Mouse (Mus musculus): ENCODE data around the gene Etfa. TPM values are rescaled to one million over a fixed set of nuclear protein-coding genes. Genes with fewer than 3 reads are reported as not detected.

Etfa gene
- polyA plus RNA-seq, 1 experiment from 2014 or later: 353 TPM

- Histone ChIP-seq H3K9ac (ENCODE audit: low read depth, low read length) (peak overlapping the region; percentile 10; the same call in 1 of the 2 replicates), H3K9me3 (ENCODE audit: control insufficient read depth, low read length) (no peaks in the 10 kb centered on the region), H3K4me2 (ENCODE audit: low read depth, low read length) (no peak overlapping the region), H3K27ac (ENCODE audit: low read length) (no peak overlapping the region), H3K4me3 (ENCODE audit: low read length) (no peak overlapping the region), H3K36me3 (ENCODE audit: control insufficient read depth, insufficient read depth, low read length) (no peaks in the 10 kb centered on the region), H3K4me1 (ENCODE audit: control insufficient read depth, insufficient read depth, low read length) (peaks cover 9% of the 10 kb centered on the region), H3K27me3 (replicated peaks; ENCODE audit: control insufficient read depth, insufficient read depth, low read length) (no peaks in the 10 kb centered on the region)
- WGBS: 91% methylated on average over 5 of the region's 5 CpGs
- ATAC-seq: no peak
These were observed 78.2 kb downstream of the Etfa start for GRCm38 (mm10) chr9:55433875-55434274.

DNA sequence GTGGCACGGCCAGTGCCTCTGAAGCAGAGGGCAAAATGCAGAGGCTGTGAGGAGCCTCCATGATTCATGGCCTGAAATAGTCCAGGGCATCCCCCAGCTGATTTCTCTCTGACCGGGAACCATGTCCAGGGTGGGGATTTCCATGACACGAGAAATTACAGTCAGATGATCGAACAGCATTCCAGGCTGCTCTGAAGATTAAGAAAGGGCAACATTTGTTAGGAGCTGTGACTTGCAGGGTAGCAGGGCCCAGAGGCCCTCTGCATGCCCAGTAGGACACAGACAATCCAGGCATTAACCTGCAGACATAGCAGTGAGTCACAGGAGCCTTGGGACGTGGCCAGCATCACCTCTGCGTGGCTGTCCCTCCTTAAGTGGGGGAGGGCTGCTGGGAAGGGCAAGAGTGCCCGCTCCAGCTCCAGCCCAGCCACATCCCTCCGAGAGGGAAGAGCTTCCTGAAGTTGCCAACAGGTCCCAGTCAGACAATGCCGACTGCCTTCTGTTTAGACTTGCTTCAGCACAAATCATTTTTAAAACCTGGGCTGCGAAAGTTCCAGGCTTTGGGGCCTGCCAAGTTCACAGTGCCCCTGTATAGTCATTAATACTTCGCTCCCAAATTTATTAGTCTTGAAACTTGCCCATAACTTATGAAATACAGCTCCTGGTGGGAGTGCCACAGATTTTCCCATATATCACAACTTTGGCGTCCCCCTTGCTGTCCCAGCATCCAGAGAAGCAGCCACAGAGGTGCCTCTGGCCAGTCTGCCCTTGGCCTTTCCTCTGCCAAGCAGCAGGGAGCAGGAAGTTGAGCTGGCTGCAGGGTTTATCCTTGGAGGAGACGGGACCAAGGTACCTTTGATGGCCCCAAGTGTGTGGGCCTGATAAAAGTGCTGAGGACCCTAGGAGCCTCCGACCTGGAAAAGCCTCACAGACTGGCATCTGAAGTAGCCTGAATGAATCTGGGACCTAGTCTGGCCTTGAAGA lies 79.4 kb downstream of the Etfa start:
- ATAC-seq: no peak
- peaks cover 9% of the 10 kb centered on the region for H3K4me1 ChIP-seq (ENCODE audit: control insufficient read depth, insufficient read depth, low read length)
- H3K4me2 ChIP-seq (ENCODE audit: low read depth, low read length): no peak overlapping the region
- no peaks in the 10 kb centered on the region for H3K9me3 ChIP-seq (ENCODE audit: control insufficient read depth, low read length)
- no peak overlapping the region for H3K9ac ChIP-seq (ENCODE audit: low read depth, low read length)
- H3K27me3 ChIP-seq (replicated peaks; ENCODE audit: control insufficient read depth, insufficient read depth, low read length): no peaks in the 10 kb centered on the region
- 65% methylated on average over 14 of the region's 14 CpGs for WGBS
- H3K36me3 ChIP-seq (ENCODE audit: control insufficient read depth, insufficient read depth, low read length): no peaks in the 10 kb centered on the region
- H3K27ac ChIP-seq (ENCODE audit: low read length): no peak overlapping the region
- no peak overlapping the region for H3K4me3 ChIP-seq (ENCODE audit: low read length)

- Histone ChIP-seq H3K9me3 (ENCODE audit: control insufficient read depth, low read length) (no peaks in the 10 kb centered on the region), H3K9ac (ENCODE audit: low read depth, low read length) (peak overlapping the region; percentile 50), H3K4me2 (ENCODE audit: low read depth, low read length) (peak overlapping the region; percentile 53), H3K27me3 (replicated peaks; ENCODE audit: control insufficient read depth, insufficient read depth, low read length) (no peaks in the 10 kb centered on the region), H3K36me3 (ENCODE audit: control insufficient read depth, insufficient read depth, low read length) (no peaks in the 10 kb centered on the region), H3K4me1 (ENCODE audit: control insufficient read depth, insufficient read depth, low read length) (peaks cover 15% of the 10 kb centered on the region), H3K27ac (ENCODE audit: low read length) (no peak overlapping the region), H3K4me3 (ENCODE audit: low read length) (peak overlapping the region; percentile 25)
- WGBS: 24% methylated on average over 20 of the region's 20 CpGs
- peak; percentile 43 for ATAC-seq
These were observed 81.9 kb downstream of the Etfa start for GRCm38 (mm10) chr9:55430133-55430532.

DNA sequence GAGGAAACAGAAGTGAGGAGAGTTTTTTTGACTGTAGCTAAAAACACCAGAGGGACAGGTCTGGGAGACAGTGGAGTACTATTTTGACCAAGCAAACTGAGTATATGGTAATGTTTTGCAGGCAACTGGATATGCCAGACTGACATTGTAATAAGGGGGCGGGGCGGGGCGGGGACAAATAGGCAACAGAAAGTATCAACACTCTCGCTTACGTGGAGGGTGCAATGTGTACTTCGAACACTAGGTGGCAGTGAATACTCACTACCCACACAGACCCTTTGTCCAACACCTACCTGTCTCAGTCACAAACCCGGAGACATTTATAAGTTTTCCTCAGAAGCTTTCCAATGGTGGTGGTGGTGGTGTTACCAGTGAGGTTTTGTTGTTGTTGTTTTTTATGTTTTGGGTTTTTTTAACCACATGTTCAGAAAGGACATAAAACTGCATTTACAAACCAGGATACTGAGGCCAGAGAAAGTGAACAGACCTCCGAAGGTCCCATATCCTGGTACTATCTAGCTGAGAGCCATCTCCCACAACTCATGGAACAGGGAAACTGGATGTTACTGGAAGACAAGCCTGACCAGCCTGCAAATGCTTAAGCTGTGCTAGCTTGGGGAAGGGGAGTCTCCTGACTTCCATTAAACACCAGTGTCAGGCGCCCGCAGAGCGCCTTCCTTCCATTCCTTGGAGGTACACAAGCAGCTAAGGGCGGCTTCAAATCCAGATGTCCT lies 82.6 kb downstream of the Etfa start:
- peak overlapping the region; percentile 25; the same call in 1 of the 2 replicates for H3K4me3 ChIP-seq (ENCODE audit: low read length)
- H3K4me2 ChIP-seq (ENCODE audit: low read depth, low read length): peak overlapping the region; percentile 53
- H3K9me3 ChIP-seq (ENCODE audit: control insufficient read depth, low read length): no peaks in the 10 kb centered on the region
- no peaks in the 10 kb centered on the region for H3K36me3 ChIP-seq (ENCODE audit: control insufficient read depth, insufficient read depth, low read length)
- ATAC-seq: peak; percentile 49
- peak overlapping the region; percentile 20; the same call in 1 of the 2 replicates for H3K27ac ChIP-seq (ENCODE audit: low read length)
- WGBS: 31% methylated on average over 12 of the region's 12 CpGs
- no peaks in the 10 kb centered on the region for H3K27me3 ChIP-seq (replicated peaks; ENCODE audit: control insufficient read depth, insufficient read depth, low read length)
- H3K4me1 ChIP-seq (ENCODE audit: control insufficient read depth, insufficient read depth, low read length): peaks cover 18% of the 10 kb centered on the region
- peak overlapping the region; percentile 50; the same call in 1 of the 2 replicates for H3K9ac ChIP-seq (ENCODE audit: low read depth, low read length)

GRCm38 (mm10) chr9:55425271-55425810 lies 86.7 kb downstream of the Etfa start:
- Histone ChIP-seq H3K9ac (ENCODE audit: low read depth, low read length) (no peak overlapping the region), H3K4me3 (ENCODE audit: low read length) (no peak overlapping the region), H3K9me3 (ENCODE audit: control insufficient read depth, low read length) (no peaks in the 10 kb centered on the region), H3K4me1 (ENCODE audit: control insufficient read depth, insufficient read depth, low read length) (peaks cover 17% of the 10 kb centered on the region), H3K27ac (ENCODE audit: low read length) (no peak overlapping the region), H3K4me2 (ENCODE audit: low read depth, low read length) (no peak overlapping the region), H3K27me3 (replicated peaks; ENCODE audit: control insufficient read depth, insufficient read depth, low read length) (no peaks in the 10 kb centered on the region), H3K36me3 (ENCODE audit: control insufficient read depth, insufficient read depth, low read length) (no peaks in the 10 kb centered on the region)
- no peak for ATAC-seq
- 71% methylated on average over 7 of the region's 7 CpGs for WGBS

- Histone ChIP-seq H3K36me3 (ENCODE audit: control insufficient read depth, insufficient read depth, low read length) (no peaks in the 10 kb centered on the region), H3K27ac (ENCODE audit: low read length) (peak overlapping the region; percentile 79), H3K27me3 (replicated peaks; ENCODE audit: control insufficient read depth, insufficient read depth, low read length) (no peaks in the 10 kb centered on the region), H3K4me2 (ENCODE audit: low read depth, low read length) (no peak overlapping the region), H3K9me3 (ENCODE audit: control insufficient read depth, low read length) (no peaks in the 10 kb centered on the region), H3K9ac (ENCODE audit: low read depth, low read length) (no peak overlapping the region), H3K4me3 (ENCODE audit: low read length) (no peak overlapping the region), H3K4me1 (ENCODE audit: control insufficient read depth, insufficient read depth, low read length) (peaks cover 9% of the 10 kb centered on the region; the same call in 1 of the 2 replicates)
- peak; percentile 84 for ATAC-seq
- WGBS: 50% methylated on average over 14 of the region's 14 CpGs
These were observed 88.3 kb downstream of the Etfa start for GRCm38 (mm10) chr9:55423451-55424424.

- Histone ChIP-seq H3K4me1 (ENCODE audit: control insufficient read depth, insufficient read depth, low read length) (peaks cover 4% of the 10 kb centered on the region; the same call in 1 of the 2 replicates), H3K4me2 (ENCODE audit: low read depth, low read length) (no peak overlapping the region), H3K4me3 (ENCODE audit: low read length) (no peak overlapping the region), H3K36me3 (ENCODE audit: control insufficient read depth, insufficient read depth, low read length) (no peaks in the 10 kb centered on the region), H3K27ac (ENCODE audit: low read length) (no peak overlapping the region), H3K9me3 (ENCODE audit: control insufficient read depth, low read length) (no peaks in the 10 kb centered on the region), H3K27me3 (replicated peaks; ENCODE audit: control insufficient read depth, insufficient read depth, low read length) (no peaks in the 10 kb centered on the region), H3K9ac (ENCODE audit: low read depth, low read length) (no peak overlapping the region)
- 94% methylated on average over 3 of the region's 3 CpGs for WGBS
- no peak for ATAC-seq
These were observed 90.3 kb downstream of the Etfa start for GRCm38 (mm10) chr9:55421786-55422185.

GRCm38 (mm10) chr9:55411154-55411553 lies 100.9 kb downstream of the Etfa start:
- 0 out of 2 replicates have a peak, but pooled peaks cover 7% of the 10 kb centered on the region for H3K4me1 ChIP-seq (ENCODE audit: control insufficient read depth, insufficient read depth, low read length)
- H3K9me3 ChIP-seq (ENCODE audit: control insufficient read depth, low read length): no peaks in the 10 kb centered on the region
- H3K27me3 ChIP-seq (replicated peaks; ENCODE audit: control insufficient read depth, insufficient read depth, low read length): no peaks in the 10 kb centered on the region
- H3K4me2 ChIP-seq (ENCODE audit: low read depth, low read length): no peak overlapping the region
- no peaks in the 10 kb centered on the region for H3K36me3 ChIP-seq (ENCODE audit: control insufficient read depth, insufficient read depth, low read length)
- 32% methylated on average over 6 of the region's 6 CpGs for WGBS
- peak; percentile 68 for ATAC-seq
- no peak overlapping the region for H3K27ac ChIP-seq (ENCODE audit: low read length)
- H3K4me3 ChIP-seq (ENCODE audit: low read length): no peak overlapping the region
- no peak overlapping the region for H3K9ac ChIP-seq (ENCODE audit: low read depth, low read length)
